Mouse (Mus musculus): Measurements from ENCODE around the gene Hist2h2ab.

- TF ChIP-seq CTCF (IDR thresholded peaks at IDR 0.05; ENCODE audit: low read depth) (no peak), EP300 (optimal IDR thresholded peaks at IDR 0.05) (no peak)
These were observed 12.1 kb downstream of the Hist2h2ab start for GRCm38 (mm10) chr3:96231758-96232120.

All from stomach, postnatal 0 days (tissue).